Mouse (Mus musculus) liver, adult 2 months (tissue): ENCODE data around the gene Hoxa3.

Experiments used
- CTCF ChIP-seq: fragments of 200-500 bp; IDR thresholded peaks from 2 replicates; pipeline ENCODE4 v1.5.1; 2011; ENCODE audit warnings: low read depth, low read length, control low read depth
- POLR2A ChIP-seq: fragments of 200-500 bp; IDR thresholded peaks from 2 replicates; pipeline ENCODE4 v1.6.1; 2011; ENCODE audit warnings: low read length, control low read depth; ENCODE audit not compliant: insufficient read depth; ENCODE audit errors: extremely low read depth

- no peak for TF ChIP-seq POLR2A
- no peak for TF ChIP-seq CTCF
Measured at GRCm38 (mm10) chr6:52157466-52158275, 55.5 kb downstream of the Hoxa3 start.
